Mouse (Mus musculus) hematopoietic stem cell, adult 5-6 weeks (primary cell): ENCODE results near the gene Hapln2. TPM values are rescaled to one million over a fixed set of nuclear protein-coding genes. Genes with fewer than 3 reads are reported as not detected.

Experiments used
- total RNA-seq: library from RNA; stranded (forward); fragments of 172-1452, 232-1000 nt; gene quantifications from 2 replicates; pipeline ENCODE4 v1.2.3, GENCODE M21; 2017

Hapln2 gene
- total RNA-seq, 1 experiment from 2014 or later: not detected

Other genes with a start within 250 kb of the Hapln2 start
- not detected in 2 replicates for gene Ntrk1, start 232.4 kb downstream of the Hapln2 start, total RNA-seq
- 0.50 and 0.79 TPM in 2 replicates for gene Insrr, start 230.6 kb downstream of the Hapln2 start, total RNA-seq
- gene Pear1, start 203.3 kb downstream of the Hapln2 start, total RNA-seq: 17.9 and 24.6 TPM in 2 replicates
- 0.44 and 0.74 TPM in 2 replicates for gene Sh2d2a, start 180.8 kb downstream of the Hapln2 start, total RNA-seq
- 35.7 and 40.0 TPM in 2 replicates for gene Prcc, start 142.0 kb downstream of the Hapln2 start, total RNA-seq
- gene Hdgf, start 121.3 kb downstream of the Hapln2 start, total RNA-seq: 274 and 430 TPM in 2 replicates
- gene Mrpl24, start 108.1 kb downstream of the Hapln2 start, total RNA-seq: 85.4 and 172 TPM in 2 replicates
- gene Isg20l2, start 97.3 kb downstream of the Hapln2 start, total RNA-seq: 52.1 and 61.4 TPM in 2 replicates
- gene Rrnad1, start 96.9 kb downstream of the Hapln2 start, total RNA-seq: 15.7 and 15.9 TPM in 2 replicates
- not detected in 2 replicates for gene Crabp2, start 78.9 kb downstream of the Hapln2 start, total RNA-seq
- 0.35 and 0.88 TPM in 2 replicates for gene Nes, start 56.5 kb downstream of the Hapln2 start, total RNA-seq
- not detected in 2 replicates for gene Bcan, start 27.4 kb downstream of the Hapln2 start, total RNA-seq
- gene Gpatch4, start 15.5 kb upstream of the Hapln2 start, total RNA-seq: 32.5 and 45.3 TPM in 2 replicates
- 37.1 and 45.2 TPM in 2 replicates for gene Naxe, start 30.9 kb upstream of the Hapln2 start, total RNA-seq
- not detected in 2 replicates for gene Ttc24, start 50.7 kb upstream of the Hapln2 start, total RNA-seq
- 12.1 and 15.8 TPM in 2 replicates for gene Iqgap3, start 54.4 kb upstream of the Hapln2 start, total RNA-seq
- gene Mef2d, start 114.8 kb upstream of the Hapln2 start, total RNA-seq: 31.1 and 33.3 TPM in 2 replicates
- 0.56 TPM in 1 of 2 replicates, not detected in the other for gene Rhbg, start 227.1 kb upstream of the Hapln2 start, total RNA-seq